Mouse (Mus musculus): ENCODE measurements around the gene Rnaseh1. TPM values are rescaled to one million over a fixed set of nuclear protein-coding genes. Genes with fewer than 3 reads are reported as not detected.

Rnaseh1 gene
- total and polyA plus RNA-seq, 3 experiments = 17.6 to 24.5 (median 17.8) TPM

DNA sequence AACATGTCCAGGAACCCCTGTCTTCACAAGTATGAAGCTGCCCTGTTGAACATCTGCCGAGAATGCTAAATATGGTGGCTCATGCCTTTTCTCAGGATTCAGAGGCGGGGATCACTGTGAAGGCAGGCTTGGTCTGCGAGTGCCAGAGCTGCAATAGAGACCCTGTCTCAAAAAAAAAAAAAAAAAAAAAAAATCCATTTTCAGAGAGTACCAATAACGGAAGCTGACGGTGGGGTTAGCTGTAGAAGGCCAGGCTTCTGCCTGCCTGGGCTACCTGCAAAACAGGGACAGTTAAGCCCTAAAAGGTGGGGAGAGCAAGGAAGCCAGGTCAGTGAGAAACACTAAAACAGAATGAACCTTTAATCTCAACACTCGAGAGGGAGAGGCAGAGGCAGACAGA, 12.9 kb upstream of the Rnaseh1 start:
- no peak for DNase-seq (ENCODE audit: low spot score)
- Histone ChIP-seq H3K4me1 (ENCODE audit: insufficient read depth, low read depth, low read length) (peaks cover 36% of the 10 kb centered on the region), H3K9me3 (replicated peaks) (no peaks in the 10 kb centered on the region), H3K27me3 (ENCODE audit: insufficient read depth, low read length) (no peaks in the 10 kb centered on the region), H3K4me3 (ENCODE audit: low read depth, low read length) (peak overlapping the region; percentile 84), H3K36me3 (replicated peaks) (peaks cover 39% of the 10 kb centered on the region)
- TF ChIP-seq CTCF (IDR thresholded peaks at IDR 0.05; ENCODE audit: low read depth, low read length) (no peak), POLR2AphosphoS5 (IDR thresholded peaks at IDR 0.05; ENCODE audit: insufficient replicate concordance, low read depth, low read length) (no peak), TAL1 (conservative IDR thresholded peaks at IDR 0.05; ENCODE audit: low read depth, low read length) (no peak), GATA1 (IDR thresholded peaks at IDR 0.05; ENCODE audit: borderline replicate concordance, low read length) (no peak), GATA2 (IDR thresholded peaks at IDR 0.05; ENCODE audit: borderline replicate concordance, low read depth, low read length) (no peak)
- no peak for ATAC-seq (ENCODE audit: extremely low read depth, insufficient number of reproducible peaks, low FRiP score, poor library complexity, severe bottlenecking)

DNA sequence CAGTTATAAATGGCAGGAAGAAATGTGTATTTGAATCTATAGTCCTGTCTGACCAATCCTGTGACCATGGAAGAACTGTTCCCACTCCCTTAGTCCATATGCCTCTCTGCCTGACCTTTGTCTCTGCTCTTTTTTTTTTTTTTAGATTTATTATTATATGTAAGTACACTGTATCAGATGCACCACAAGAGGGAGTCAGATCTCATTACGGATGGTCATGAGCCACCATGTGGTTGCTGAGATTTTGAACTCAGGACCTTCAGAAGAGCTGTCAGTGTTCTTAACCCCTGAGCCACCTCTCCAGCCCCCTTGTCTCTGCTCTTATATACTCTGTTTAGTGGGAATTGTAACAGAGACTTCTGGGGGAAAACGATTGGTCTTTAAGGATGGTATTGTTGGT, 10.6 kb upstream of the Rnaseh1 start:
- peaks cover 10% of the 10 kb centered on the region for H3K27me3 ChIP-seq (ENCODE audit: insufficient read depth, low read length)
- H3K36me3 ChIP-seq (replicated peaks) = peaks cover 17% of the 10 kb centered on the region
- peaks cover 17% of the 10 kb centered on the region for H3K4me1 ChIP-seq (ENCODE audit: insufficient read depth, low read depth, low read length)
- ATAC-seq (ENCODE audit: extremely low read depth, insufficient number of reproducible peaks, low FRiP score, poor library complexity, severe bottlenecking) (no peak), DNase-seq (ENCODE audit: low spot score) (no peak)
- no peak for TF ChIP-seq TAL1 (conservative IDR thresholded peaks at IDR 0.05; ENCODE audit: low read depth, low read length)
- no peak for TF ChIP-seq POLR2AphosphoS5 (IDR thresholded peaks at IDR 0.05; ENCODE audit: insufficient replicate concordance, low read depth, low read length)
- no peak for TF ChIP-seq CTCF (IDR thresholded peaks at IDR 0.05; ENCODE audit: low read depth, low read length)
- TF ChIP-seq GATA2 (IDR thresholded peaks at IDR 0.05; ENCODE audit: borderline replicate concordance, low read depth, low read length) = no peak
- no peak overlapping the region for H3K4me3 ChIP-seq (ENCODE audit: low read depth, low read length)
- H3K9me3 ChIP-seq (replicated peaks) = no peaks in the 10 kb centered on the region

- Histone ChIP-seq H3K4me3 (ENCODE audit: low read depth, low read length) (no peak overlapping the region), H3K36me3 (replicated peaks) (peaks cover 46% of the 10 kb centered on the region), H3K27me3 (ENCODE audit: insufficient read depth, low read length) (peaks cover 11% of the 10 kb centered on the region), H3K4me1 (ENCODE audit: insufficient read depth, low read depth, low read length) (peaks cover 4% of the 10 kb centered on the region; the same call in 1 of the 2 replicates), H3K9me3 (replicated peaks) (no peaks in the 10 kb centered on the region)
- TF ChIP-seq POLR2AphosphoS5 (IDR thresholded peaks at IDR 0.05; ENCODE audit: insufficient replicate concordance, low read depth, low read length) (no peak), CTCF (IDR thresholded peaks at IDR 0.05; ENCODE audit: low read depth, low read length) (no peak), GATA1 (IDR thresholded peaks at IDR 0.05; ENCODE audit: borderline replicate concordance, low read length) (no peak), TAL1 (conservative IDR thresholded peaks at IDR 0.05; ENCODE audit: low read depth, low read length) (no peak), GATA2 (IDR thresholded peaks at IDR 0.05; ENCODE audit: borderline replicate concordance, low read depth, low read length) (no peak)
- DNase-seq (ENCODE audit: low spot score) (no peak), ATAC-seq (ENCODE audit: extremely low read depth, insufficient number of reproducible peaks, low FRiP score, poor library complexity, severe bottlenecking) (no peak)
Measured at GRCm38 (mm10) chr12:28662628-28663027, 13.2 kb downstream of the Rnaseh1 start.

GRCm38 (mm10) chr12:28666734-28667133, 17.3 kb downstream of the Rnaseh1 start:
- H3K4me1 ChIP-seq (ENCODE audit: insufficient read depth, low read depth, low read length) = no peaks in the 10 kb centered on the region
- DNase-seq (ENCODE audit: low spot score) = no peak
- no peak overlapping the region for H3K4me3 ChIP-seq (ENCODE audit: low read depth, low read length)
- no peak for ATAC-seq (ENCODE audit: extremely low read depth, insufficient number of reproducible peaks, low FRiP score, poor library complexity, severe bottlenecking)
- H3K36me3 ChIP-seq (replicated peaks) = peaks cover 9% of the 10 kb centered on the region
- TF ChIP-seq CTCF (IDR thresholded peaks at IDR 0.05; ENCODE audit: low read depth, low read length) (no peak), POLR2AphosphoS5 (IDR thresholded peaks at IDR 0.05; ENCODE audit: insufficient replicate concordance, low read depth, low read length) (no peak), TAL1 (conservative IDR thresholded peaks at IDR 0.05; ENCODE audit: low read depth, low read length) (no peak), GATA2 (IDR thresholded peaks at IDR 0.05; ENCODE audit: borderline replicate concordance, low read depth, low read length) (no peak), GATA1 (IDR thresholded peaks at IDR 0.05; ENCODE audit: borderline replicate concordance, low read length) (no peak)
- no peaks in the 10 kb centered on the region for H3K9me3 ChIP-seq (replicated peaks)
- peaks cover 26% of the 10 kb centered on the region for H3K27me3 ChIP-seq (ENCODE audit: insufficient read depth, low read length)

DNA sequence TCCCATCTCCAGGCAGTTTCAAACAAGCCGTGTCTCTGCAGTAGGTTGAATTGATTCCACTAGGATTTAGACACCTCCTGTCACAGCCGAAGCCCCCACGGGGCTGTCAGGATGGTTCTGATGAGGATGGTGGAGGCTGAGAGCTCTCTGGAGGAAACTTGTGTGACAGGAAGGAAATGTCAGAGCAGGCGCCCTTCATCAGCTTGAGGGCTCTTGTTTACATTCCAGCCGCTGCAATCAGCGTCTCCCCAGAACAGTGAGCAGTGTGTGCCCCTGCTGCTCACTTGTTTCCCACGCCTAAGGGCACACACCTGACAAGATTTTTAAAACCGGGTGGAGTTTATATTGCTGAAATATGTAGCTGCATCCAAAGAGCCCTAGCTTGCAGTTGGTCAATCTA, 17.9 kb downstream of the Rnaseh1 start:
- DNase-seq (ENCODE audit: low spot score) (no peak), ATAC-seq (ENCODE audit: extremely low read depth, insufficient number of reproducible peaks, low FRiP score, poor library complexity, severe bottlenecking) (no peak)
- H3K9me3 ChIP-seq (replicated peaks) = no peaks in the 10 kb centered on the region
- peaks cover 5% of the 10 kb centered on the region for H3K36me3 ChIP-seq (replicated peaks)
- no peak overlapping the region for H3K4me3 ChIP-seq (ENCODE audit: low read depth, low read length)
- H3K27me3 ChIP-seq (ENCODE audit: insufficient read depth, low read length) = peaks cover 27% of the 10 kb centered on the region
- no peaks in the 10 kb centered on the region for H3K4me1 ChIP-seq (ENCODE audit: insufficient read depth, low read depth, low read length)
- no peak for TF ChIP-seq POLR2AphosphoS5 (IDR thresholded peaks at IDR 0.05; ENCODE audit: insufficient replicate concordance, low read depth, low read length)
- TF ChIP-seq TAL1 (conservative IDR thresholded peaks at IDR 0.05; ENCODE audit: low read depth, low read length) = no peak
- TF ChIP-seq GATA1 (IDR thresholded peaks at IDR 0.05; ENCODE audit: borderline replicate concordance, low read length) = no peak
- TF ChIP-seq GATA2 (IDR thresholded peaks at IDR 0.05; ENCODE audit: borderline replicate concordance, low read depth, low read length) = no peak
- TF ChIP-seq CTCF (IDR thresholded peaks at IDR 0.05; ENCODE audit: low read depth, low read length) = no peak

- H3K27me3 ChIP-seq (ENCODE audit: insufficient read depth, low read length) = peaks cover 9% of the 10 kb centered on the region
Measured at GRCm38 (mm10) chr12:28674038-28674720, 24.8 kb downstream of the Rnaseh1 start.

More at GRCm38 (mm10) chr12:28674038-28674720, 24.8 kb downstream of the Rnaseh1 start:
- ATAC-seq (ENCODE audit: extremely low read depth, insufficient number of reproducible peaks, low FRiP score, poor library complexity, severe bottlenecking) = no peak
- TF ChIP-seq POLR2AphosphoS5 (IDR thresholded peaks at IDR 0.05; ENCODE audit: insufficient replicate concordance, low read depth, low read length) (no peak), GATA2 (IDR thresholded peaks at IDR 0.05; ENCODE audit: borderline replicate concordance, low read depth, low read length) (no peak), CTCF (IDR thresholded peaks at IDR 0.05; ENCODE audit: low read depth, low read length) (no peak), GATA1 (IDR thresholded peaks at IDR 0.05; ENCODE audit: borderline replicate concordance, low read length) (no peak), TAL1 (conservative IDR thresholded peaks at IDR 0.05; ENCODE audit: low read depth, low read length) (no peak)
- DNase-seq (ENCODE audit: low spot score) = no peak
- Histone ChIP-seq H3K4me1 (ENCODE audit: insufficient read depth, low read depth, low read length) (peaks cover 22% of the 10 kb centered on the region), H3K9me3 (replicated peaks) (no peaks in the 10 kb centered on the region), H3K4me3 (ENCODE audit: low read depth, low read length) (peak overlapping the region; percentile 79; the same call in 1 of the 2 replicates), H3K36me3 (replicated peaks) (peaks cover 19% of the 10 kb centered on the region)

Data from G1E (cell line).